Mouse (Mus musculus) liver, adult 2 months (tissue): ENCODE results near the gene Rbms2. TPM values are rescaled to one million over a fixed set of nuclear protein-coding genes. Genes with fewer than 3 reads are reported as not detected.
"Not testable (repeated sequence)": the region's sequence is repeated elsewhere in the genome, so short reads cannot be mapped to it uniquely, and the experiment has no call there.

ENCODE experiments used
- DNase-seq: peaks from one replicate; pipeline ENCODE4 v3.0.0-alpha.2; 2011; ENCODE audit warnings: low read depth, low spot score; ENCODE audit errors: extremely low read depth
- H3K27ac ChIP-seq: fragments of 200-500 bp; replicated peaks from 2 replicates; pipeline ENCODE4 v1.5.1; 2012; ENCODE audit warnings: low read depth, mild to moderate bottlenecking, control low read depth, inconsistent platforms, low read length; ENCODE audit not compliant: insufficient read depth
- H3K27me3 ChIP-seq: fragments of 200-500 bp; 2 replicates; pipeline ENCODE4 v1.6.1; 2012; ENCODE audit warnings: mild to moderate bottlenecking, moderate library complexity, low read length, inconsistent platforms; ENCODE audit not compliant: control insufficient read depth, insufficient read depth
- H3K36me3 ChIP-seq: fragments of 200-500 bp; 2 replicates; pipeline ENCODE4 v1.6.1; 2012; ENCODE audit warnings: low read length, inconsistent platforms; ENCODE audit not compliant: control insufficient read depth, insufficient read depth
- H3K4me1 ChIP-seq: fragments of 200-500 bp; 2 replicates; pipeline ENCODE4 v1.6.1; 2011; ENCODE audit warnings: low read length; ENCODE audit not compliant: control insufficient read depth, insufficient read depth
- H3K4me3 ChIP-seq: fragments of 200-500 bp; 2 replicates; pipeline ENCODE4 v1.5.1; 2011; ENCODE audit warnings: low read depth, mild to moderate bottlenecking, control low read depth, low read length, moderate library complexity; ENCODE audit not compliant: insufficient read depth
- H3K79me2 ChIP-seq: fragments of 200-500 bp; 2 replicates; pipeline ENCODE4 v1.6.1; 2012; ENCODE audit warnings: inconsistent platforms, mild to moderate bottlenecking, low read length, moderate library complexity; ENCODE audit not compliant: control insufficient read depth, insufficient read depth
- H3K9ac ChIP-seq: fragments of 200-500 bp; 2 replicates; pipeline ENCODE4 v1.6.1; 2012; ENCODE audit warnings: low read depth, mild to moderate bottlenecking, control low read depth, inconsistent platforms, low read length
- CTCF ChIP-seq: fragments of 200-500 bp; IDR thresholded peaks from 2 replicates; pipeline ENCODE4 v1.5.1; 2011; ENCODE audit warnings: low read depth, low read length, control low read depth
- POLR2A ChIP-seq: fragments of 200-500 bp; IDR thresholded peaks from 2 replicates; pipeline ENCODE4 v1.6.1; 2011; ENCODE audit warnings: low read length, control low read depth; ENCODE audit not compliant: insufficient read depth; ENCODE audit errors: extremely low read depth
- WGBS: fragments of 180-500 bp; shearing (Covaris S2); methylation state at CpG from one replicate; pipeline ENCODE4 v1.1.7; 2018; 5-methylcytosine and 5-hydroxymethylcytosine counted together
- polyA plus RNA-seq: library from polyadenylated mRNA; depleted of rRNA; stranded (reverse); fragments of >200 nt; gene quantifications from 2 replicates; pipeline ENCODE4 v1.2.3, GENCODE M21; 2012
- total RNA-seq: library from RNA; depleted of rRNA; stranded (reverse); fragments of >200 nt; gene quantifications from 2 replicates; pipeline ENCODE4 v1.2.3, GENCODE M21; 2014

Rbms2 gene
- total and polyA plus RNA-seq, 2 experiments, result 8.0 to 23.2 TPM

GRCm38 (mm10) chr10:128218387-128219117 is 38.5 kb upstream of the Rbms2 start:
- TF ChIP-seq POLR2A (no peak), CTCF (no peak)
- no peak for DNase-seq
- no peak overlapping the region for H3K9ac ChIP-seq
- no peaks in the 10 kb centered on the region for H3K36me3 ChIP-seq
- 95% methylated on average over 18 of the region's 18 CpGs for WGBS
- H3K27me3 ChIP-seq, result no peaks in the 10 kb centered on the region
- peaks cover 8% of the 10 kb centered on the region for H3K4me1 ChIP-seq
- no peak overlapping the region for H3K4me3 ChIP-seq
- no peak overlapping the region for H3K27ac ChIP-seq
- H3K79me2 ChIP-seq, result no peaks in the 10 kb centered on the region

- Histone ChIP-seq H3K4me3 (no peak overlapping the region), H3K79me2 (no peaks in the 10 kb centered on the region), H3K27ac (no peak overlapping the region), H3K4me1 (peaks cover 13% of the 10 kb centered on the region), H3K27me3 (no peaks in the 10 kb centered on the region), H3K9ac (no peak overlapping the region), H3K36me3 (peaks cover 3% of the 10 kb centered on the region)
- WGBS, result 55% methylated on average over 5 of the region's 5 CpGs
- DNase-seq, result no peak
- no peak for TF ChIP-seq POLR2A
These were observed 34.9 kb upstream of the Rbms2 start for GRCm38 (mm10) chr10:128214981-128215380.

- not testable (repeated sequence) for H3K27ac ChIP-seq, H3K9ac ChIP-seq, DNase-seq, H3K27me3 ChIP-seq, H3K4me3 ChIP-seq, H3K79me2 ChIP-seq
- WGBS, result 91% methylated on average over 4 of the region's 4 CpGs
- Histone ChIP-seq H3K36me3 (peaks cover 11% of the 10 kb centered on the region), H3K4me1 (peaks cover 10% of the 10 kb centered on the region; the same call in 1 of the 2 replicates)
These were observed 34.0 kb upstream of the Rbms2 start for GRCm38 (mm10) chr10:128214112-128214511.

- Histone ChIP-seq H3K79me2 (no peaks in the 10 kb centered on the region), H3K9ac (peak overlapping the region; percentile 52), H3K27me3 (no peaks in the 10 kb centered on the region), H3K27ac (no peak overlapping the region), H3K4me3 (peak overlapping the region; percentile 57), H3K4me1 (peaks cover 10% of the 10 kb centered on the region; the same call in 1 of the 2 replicates), H3K36me3 (peaks cover 15% of the 10 kb centered on the region)
- DNase-seq, result peak; percentile 67
- WGBS, result 2% methylated on average over 18 of the region's 18 CpGs
- TF ChIP-seq POLR2A (no peak), CTCF (peak; percentile 66; the same call in 1 of the 2 replicates)
These were observed 32.8 kb upstream of the Rbms2 start for GRCm38 (mm10) chr10:128212871-128213323.

- Histone ChIP-seq H3K79me2 (no peaks in the 10 kb centered on the region), H3K36me3 (peaks cover 22% of the 10 kb centered on the region), H3K4me3 (peak overlapping the region; percentile 65; the same call in 1 of the 2 replicates), H3K27ac (peak overlapping the region; percentile 47), H3K4me1 (peaks cover 10% of the 10 kb centered on the region; the same call in 1 of the 2 replicates), H3K9ac (no peak overlapping the region), H3K27me3 (no peaks in the 10 kb centered on the region)
- no peak for TF ChIP-seq CTCF
- TF ChIP-seq POLR2A, result no peak
- WGBS, result 29% methylated on average over 6 of the region's 6 CpGs
- DNase-seq, result peak; percentile 23
These were observed 32.1 kb upstream of the Rbms2 start for GRCm38 (mm10) chr10:128212148-128212547.

GRCm38 (mm10) chr10:128211390-128212108 is 31.5 kb upstream of the Rbms2 start, which contains the start of gene Spryd4:
Gene Spryd4, minus strand, starts transcription at chr10:128211807.
- peak; percentile 88 for DNase-seq
- Histone ChIP-seq H3K36me3 (peaks cover 26% of the 10 kb centered on the region), H3K4me3 (peak within 1 kb of the TSS; percentile 65), H3K27me3 (no peaks in the 10 kb centered on the region), H3K79me2 (no peaks in the 10 kb centered on the region), H3K9ac (peak within 1 kb of the TSS; percentile 79), H3K27ac (peak within 1 kb of the TSS; percentile 89), H3K4me1 (peaks cover 10% of the 10 kb centered on the region; the same call in 1 of the 2 replicates)
- WGBS, result under 1% methylated on average over 30 of the region's 30 CpGs
- TF ChIP-seq POLR2A (peak; percentile 94), CTCF (no peak)
